Mouse (Mus musculus) frontal cortex, adult (tissue): Measurements from ENCODE around the gene Gm21698.
"Not testable (repeated sequence)": the region's sequence is repeated elsewhere in the genome, so short reads cannot be mapped to it uniquely, and the experiment has no call there.

Source experiments
- ATAC-seq: cut with Nextera tagmentation; 2 replicates; pipeline ENCODE4 v1.9.2; 2017; ENCODE audit warnings: mild to moderate bottlenecking, moderate library complexity, mixed read lengths; ENCODE audit not compliant: low TSS enrichment

Gene Gm21698

DNA sequence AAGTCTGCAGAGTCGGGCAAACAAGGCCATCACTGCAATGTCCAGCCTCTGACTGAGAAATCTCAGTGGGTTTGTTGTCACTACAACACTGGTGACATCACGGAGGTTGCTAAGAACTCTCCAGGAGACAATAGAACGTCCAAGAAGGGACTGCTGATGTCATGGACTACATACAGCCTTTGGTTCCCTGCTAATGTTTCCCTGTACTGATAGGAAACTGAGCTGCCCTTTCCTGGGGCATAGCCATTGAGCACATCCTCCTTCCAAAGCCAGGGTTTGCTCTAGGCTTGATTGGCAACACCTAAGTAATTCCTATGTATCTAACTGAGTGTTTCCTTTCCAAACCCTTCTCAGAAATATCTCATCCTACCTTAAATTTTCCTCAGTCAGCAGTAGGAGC lies at the start of gene Gm21698:
Gene Gm21698 (minus strand): TSS at position 101 of the 400 bp plus-strand sequence.
- ATAC-seq = not testable (repeated sequence)

GRCm38 (mm10) chr5:26022816-26023215 lies 34.4 kb upstream of the Gm21698 start, which contains the start of gene Gm5862:
Gene Gm5862 (minus strand): TSS chr5:26022916.
- not testable (repeated sequence) for ATAC-seq

GRCm38 (mm10) chr5:26007697-26008096 lies 19.2 kb upstream of the Gm21698 start:
- ATAC-seq = not testable (repeated sequence)

DNA sequence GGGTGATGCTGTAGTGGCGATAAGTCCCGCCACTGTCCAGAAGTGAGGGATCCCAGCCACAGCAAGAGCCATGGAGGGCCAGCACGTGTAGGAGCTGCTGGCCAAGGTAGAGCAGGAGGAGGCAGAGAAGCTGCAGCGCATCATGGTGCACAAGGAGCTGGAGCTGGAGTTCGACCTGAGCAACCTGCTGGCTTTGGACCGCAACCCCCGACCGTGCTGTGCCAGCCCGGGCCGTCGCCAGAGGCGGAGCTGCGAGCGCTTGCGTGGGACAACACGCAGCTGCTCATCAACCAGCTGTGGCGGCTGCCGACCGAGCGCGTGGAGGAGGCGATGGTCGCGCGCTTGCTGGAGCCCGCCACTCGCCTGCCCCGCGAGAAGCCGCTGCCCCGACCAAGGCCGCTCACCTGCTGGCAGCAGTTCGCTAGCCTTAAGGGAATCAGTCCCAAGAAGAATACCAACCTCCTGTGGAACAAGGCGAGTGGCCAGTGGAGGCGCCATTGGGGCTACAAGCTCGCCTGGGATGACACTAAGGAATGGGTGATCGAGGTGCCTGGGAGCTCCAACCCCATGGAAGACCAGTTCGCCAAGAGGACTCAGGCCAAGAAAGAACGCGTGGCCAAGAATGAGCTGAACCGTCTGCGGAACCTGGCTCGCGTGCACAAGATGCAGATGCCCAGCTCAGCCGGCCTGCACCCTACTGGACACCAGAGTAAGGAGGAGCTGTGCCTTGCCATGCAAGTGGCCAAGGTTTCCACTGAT lies 18.7 kb upstream of the Gm21698 start:
- ATAC-seq = peak; percentile 91

- not testable (repeated sequence) for ATAC-seq
These were observed 16.2 kb upstream of the Gm21698 start, which contains the start of gene Gm1979 for GRCm38 (mm10) chr5:26004698-26005097. Gene Gm1979 (minus strand): TSS chr5:26004798.

- ATAC-seq = not testable (repeated sequence)
These were observed 15.9 kb downstream of the Gm21698 start, which contains the start of gene Gm21680 for GRCm38 (mm10) chr5:25972563-25972962. Gene Gm21680 (minus strand): TSS chr5:25972663.

- ATAC-seq = not testable (repeated sequence)
These were observed 31.4 kb downstream of the Gm21698 start for GRCm38 (mm10) chr5:25957050-25957449.

GRCm38 (mm10) chr5:25956611-25957010 lies 31.8 kb downstream of the Gm21698 start:
- ATAC-seq = peak; percentile 38

DNA sequence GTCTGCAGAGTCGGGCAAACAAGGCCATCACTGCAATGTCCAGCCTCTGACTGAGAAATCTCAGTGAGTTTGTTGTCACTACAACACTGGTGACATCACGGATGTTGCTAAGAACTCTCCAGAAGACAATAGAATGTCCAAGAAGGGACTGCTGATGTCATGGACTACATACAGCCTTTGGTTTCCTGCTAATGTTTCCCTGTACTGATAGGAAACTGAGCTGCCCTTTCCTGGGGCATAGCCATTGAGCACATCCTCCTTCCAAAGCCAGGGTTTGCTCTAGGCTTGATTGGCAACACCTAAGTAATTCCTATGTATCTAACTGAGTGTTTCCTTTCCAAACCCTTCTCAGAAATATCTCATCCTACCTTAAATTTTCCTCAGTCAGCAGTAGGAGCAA lies 34.1 kb downstream of the Gm21698 start, which contains the start of gene Gm21671:
Gene Gm21671 (minus strand): TSS at position 101 of the 400 bp plus-strand sequence.
- not testable (repeated sequence) for ATAC-seq

DNA sequence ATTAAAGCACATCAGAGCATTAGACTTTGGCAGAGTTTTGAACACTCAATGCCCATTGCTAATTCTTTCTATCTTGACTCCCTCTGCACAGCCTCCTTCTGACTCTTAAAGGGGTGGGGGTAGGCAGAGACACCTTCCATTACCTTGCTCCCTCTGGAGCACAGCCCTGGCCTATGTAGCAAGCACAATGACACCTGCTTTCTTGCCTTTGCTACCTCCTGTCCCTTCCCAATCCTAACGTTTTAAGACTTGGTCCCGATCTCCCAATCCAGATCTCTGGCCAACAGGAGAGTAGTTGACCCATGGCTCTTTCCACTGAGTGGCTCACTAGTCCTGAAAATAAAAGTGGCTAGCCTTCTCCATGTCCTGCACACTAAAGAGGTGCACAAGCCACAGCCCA lies 43.1 kb downstream of the Gm21698 start:
- not testable (repeated sequence) for ATAC-seq

GRCm38 (mm10) chr5:25942281-25942680 lies 46.2 kb downstream of the Gm21698 start, which contains the start of gene Gm21663:
Gene Gm21663 (minus strand): TSS chr5:25942381.
- ATAC-seq = not testable (repeated sequence)
